Mouse (Mus musculus): ENCODE data around the gene Galk2.

The Galk2 gene

GRCm38 (mm10) chr2:125943301-125943700 lies 84.4 kb downstream of the Galk2 start:
- CTCF ChIA-PET: no interaction called here

DNA sequence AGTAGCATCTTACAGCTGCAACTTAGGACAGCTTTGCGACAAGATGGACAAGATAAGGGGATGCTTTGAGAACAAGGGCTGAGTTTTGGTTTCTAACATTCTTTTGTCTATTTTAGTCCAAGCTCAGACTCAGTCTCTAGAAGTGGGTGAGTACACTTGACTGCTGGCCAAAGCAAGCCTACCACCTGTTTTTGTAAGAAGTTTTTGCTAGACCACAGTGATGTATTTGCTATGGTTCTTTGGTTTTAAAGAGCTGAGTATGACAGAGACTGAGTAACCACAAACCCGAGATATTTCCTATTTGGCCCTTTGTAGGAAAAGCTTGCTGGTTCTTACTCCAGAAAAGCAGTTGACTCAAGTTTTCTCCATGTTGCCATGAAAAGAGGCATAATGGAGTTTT lies 89.3 kb downstream of the Galk2 start:
- CTCF ChIA-PET: no interaction called here

DNA sequence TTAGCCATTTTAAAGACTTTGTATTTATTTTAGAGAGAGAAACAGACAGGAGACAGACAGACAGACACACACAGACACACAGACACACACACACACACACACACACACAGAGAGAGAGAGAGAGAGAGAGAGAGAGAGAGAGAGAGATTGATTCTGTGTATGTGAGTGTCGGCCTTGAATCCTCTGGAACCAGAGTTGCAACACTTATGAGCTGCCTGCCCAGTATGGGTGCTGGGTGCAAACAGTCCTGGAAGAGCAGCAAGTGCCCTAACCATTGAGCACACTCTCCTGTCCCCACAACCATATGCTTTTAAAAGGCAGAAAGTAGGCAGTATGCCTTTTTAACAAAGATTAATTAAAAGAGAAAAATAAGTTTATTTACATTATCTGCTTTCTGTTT lies 109.9 kb downstream of the Galk2 start:
- CTCF ChIA-PET: no interaction called here

DNA sequence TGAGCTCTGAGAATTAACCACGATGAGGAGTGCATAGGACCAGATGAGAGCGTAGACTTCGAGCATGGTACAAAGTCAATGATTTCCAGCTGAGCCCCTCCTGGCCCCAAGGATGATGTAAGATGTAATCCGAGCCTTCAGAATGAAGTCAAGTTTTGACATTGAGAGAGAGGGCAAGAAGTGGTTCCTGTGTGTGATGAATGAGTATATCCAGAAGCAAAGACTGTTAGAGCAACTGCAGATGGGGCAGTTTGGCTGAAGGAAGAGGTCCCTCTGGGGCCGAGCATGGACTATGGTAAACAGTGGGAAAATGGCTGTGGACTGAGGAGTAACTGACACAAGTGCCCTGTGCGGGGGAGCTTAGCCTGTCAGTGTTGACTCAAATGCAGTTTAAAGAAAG lies 114.3 kb downstream of the Galk2 start:
- CTCF ChIA-PET: no interaction called here

DNA sequence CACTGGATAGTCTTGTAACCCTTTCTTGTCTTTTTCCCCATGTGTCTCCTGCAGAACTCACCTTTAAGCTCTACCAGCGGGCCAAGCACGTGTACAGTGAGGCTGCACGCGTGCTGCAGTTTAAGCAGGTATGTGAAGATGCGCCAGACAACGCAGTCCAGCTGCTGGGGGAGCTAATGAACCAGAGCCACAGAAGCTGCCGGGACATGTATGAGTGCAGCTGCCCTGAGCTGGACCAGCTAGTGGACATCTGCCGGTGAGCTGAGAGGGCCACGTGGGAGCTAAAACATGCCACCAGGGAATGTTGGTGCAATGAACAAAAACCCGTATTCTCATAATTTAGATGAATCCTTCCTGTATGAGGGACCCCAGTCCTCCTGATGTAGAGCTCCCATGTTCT lies 116.3 kb downstream of the Galk2 start:
- CTCF ChIA-PET: no interaction called here

DNA sequence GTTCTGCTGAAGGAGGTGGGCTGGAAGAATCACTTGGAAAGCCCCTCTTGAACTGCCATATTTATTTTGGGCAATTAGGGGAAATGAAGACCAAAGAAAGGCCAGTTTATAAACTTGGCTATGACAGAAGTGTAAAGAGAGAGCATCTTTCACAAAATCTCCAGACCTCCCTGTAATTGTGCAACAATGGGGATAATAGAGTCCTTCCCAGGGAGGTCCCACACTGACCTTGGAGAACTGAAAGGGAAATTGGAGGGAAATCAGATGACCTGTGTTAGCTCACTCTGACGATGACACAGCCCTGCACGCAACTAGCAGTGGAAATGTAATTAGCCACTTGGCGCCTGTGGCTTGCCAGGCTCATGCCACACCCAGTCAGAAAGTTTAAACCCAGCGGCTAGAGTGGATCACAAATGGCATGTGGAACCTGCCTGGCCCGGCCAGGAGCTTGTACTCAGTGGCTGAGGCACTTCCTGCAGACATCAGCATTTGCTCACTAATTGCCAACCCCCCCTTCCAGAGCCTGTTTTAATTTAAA lies 117.0 kb downstream of the Galk2 start:
- CTCF ChIA-PET: no interaction called here

DNA sequence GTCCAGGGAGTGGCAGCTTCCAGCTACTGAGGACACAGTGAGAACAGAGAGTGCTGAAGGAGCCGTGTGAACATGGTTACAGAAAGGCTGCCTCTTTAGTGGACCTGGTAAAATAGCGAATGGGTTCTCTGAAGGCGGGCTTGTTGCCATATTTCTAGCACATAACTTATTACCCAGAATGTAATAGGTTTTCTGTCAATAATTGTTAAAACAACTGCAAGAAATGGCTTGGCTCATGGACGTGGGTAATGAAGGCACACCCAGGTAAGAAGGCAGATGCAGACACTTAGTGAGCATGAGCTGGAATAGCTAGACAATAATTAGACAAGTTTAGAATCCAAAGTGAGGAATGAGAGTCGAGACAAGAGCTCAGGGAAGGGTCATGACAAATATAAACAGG lies 143.4 kb downstream of the Galk2 start:
- CTCF ChIA-PET: interaction anchor here (0.6 to 0.7 kb wide), 2 partner anchors 87 to 118 kb away, joined by 3 read pairs; no protein-coding TSS in a partner anchor

DNA sequence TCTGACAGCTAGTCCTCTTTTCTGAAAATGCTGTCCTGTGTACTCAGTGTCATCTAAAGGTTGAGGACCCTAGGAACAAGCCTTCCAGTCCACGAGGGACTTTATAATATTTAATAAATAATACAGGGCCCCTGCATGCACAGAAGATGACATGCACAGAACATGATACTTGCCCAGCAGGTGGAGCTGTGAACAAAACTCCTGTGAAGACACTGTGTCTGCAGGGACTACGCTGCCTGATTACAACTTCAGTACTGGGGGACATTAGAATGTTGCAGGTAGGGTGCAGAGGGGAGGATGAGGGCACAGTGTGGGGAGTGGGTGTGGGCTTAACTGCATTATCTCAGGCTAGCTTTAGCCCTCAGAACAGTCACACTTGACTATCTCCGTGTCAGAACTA lies 147.2 kb downstream of the Galk2 start:
- CTCF ChIA-PET: interaction anchor here (0.5 kb wide), 1 partner anchor 631 kb away, joined by 16 read pairs; no protein-coding TSS in a partner anchor

DNA sequence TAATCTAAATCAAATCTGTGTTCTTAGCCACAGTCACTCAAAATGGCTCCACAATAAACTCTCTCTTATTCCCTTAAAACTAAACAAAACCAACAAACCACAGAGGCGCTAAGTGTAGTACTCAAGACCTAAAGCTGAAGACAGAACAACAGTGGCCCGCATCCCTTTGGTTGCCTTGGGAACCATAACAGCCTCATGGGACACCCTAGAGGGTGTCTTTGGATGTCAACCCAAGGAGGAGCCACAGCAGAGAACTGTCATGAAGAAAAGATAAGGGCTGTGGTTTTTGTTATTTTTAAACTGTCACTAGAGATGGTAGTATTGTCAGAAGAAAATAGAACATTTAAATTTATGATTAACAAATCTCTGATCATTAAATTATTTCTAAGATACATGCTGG lies 147.8 kb downstream of the Galk2 start:
- CTCF ChIA-PET: no interaction called here

DNA sequence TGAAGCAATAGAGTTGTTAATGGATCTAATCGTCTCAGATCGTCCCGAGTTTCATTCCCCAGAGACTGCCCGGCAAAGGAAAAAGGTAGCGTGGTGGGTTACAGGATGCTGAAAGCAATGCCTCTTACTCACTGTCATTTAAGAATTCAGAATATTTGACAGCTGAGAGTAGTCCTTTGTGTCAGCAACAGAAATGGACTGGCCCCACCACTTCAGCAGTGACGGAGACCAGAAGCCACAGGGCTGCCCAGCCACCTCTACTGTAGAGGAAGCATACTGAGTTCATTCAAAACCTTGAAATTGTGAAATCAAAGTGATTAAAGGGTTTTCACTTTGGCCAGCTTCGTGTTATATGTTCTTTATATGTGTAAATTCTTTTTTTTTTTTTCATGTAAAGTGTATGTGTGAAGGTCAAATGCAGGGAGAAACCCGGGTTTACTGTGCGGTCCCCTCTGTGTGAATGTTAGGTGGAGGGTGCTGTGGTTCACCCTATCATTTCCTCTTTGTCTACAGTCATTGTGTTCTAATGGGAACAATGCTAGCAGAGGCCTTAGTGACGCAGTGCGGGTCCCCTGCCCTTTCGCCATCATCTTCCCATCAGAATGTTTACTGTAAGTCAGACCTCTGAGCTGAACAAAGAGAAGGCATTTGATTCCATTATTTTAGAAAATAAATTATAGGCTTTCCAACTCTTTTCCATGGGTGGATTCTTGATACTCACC lies 156.2 kb downstream of the Galk2 start:
- CTCF ChIA-PET: no interaction called here

- CTCF ChIA-PET: interaction anchor here (0.6 kb wide), 1 partner anchor 33 kb away, joined by 7 read pairs; no protein-coding TSS in a partner anchor
Observed at GRCm38 (mm10) chr2:126015763-126016473, 157.0 kb downstream of the Galk2 start.

GRCm38 (mm10) chr2:126031186-126031900 lies 172.4 kb downstream of the Galk2 start:
- CTCF ChIA-PET: no interaction called here

- CTCF ChIA-PET: no interaction called here
Observed at GRCm38 (mm10) chr2:126033114-126033972, 174.4 kb downstream of the Galk2 start.
